Mouse (Mus musculus): Measurements from ENCODE around the gene Mras.

DNA sequence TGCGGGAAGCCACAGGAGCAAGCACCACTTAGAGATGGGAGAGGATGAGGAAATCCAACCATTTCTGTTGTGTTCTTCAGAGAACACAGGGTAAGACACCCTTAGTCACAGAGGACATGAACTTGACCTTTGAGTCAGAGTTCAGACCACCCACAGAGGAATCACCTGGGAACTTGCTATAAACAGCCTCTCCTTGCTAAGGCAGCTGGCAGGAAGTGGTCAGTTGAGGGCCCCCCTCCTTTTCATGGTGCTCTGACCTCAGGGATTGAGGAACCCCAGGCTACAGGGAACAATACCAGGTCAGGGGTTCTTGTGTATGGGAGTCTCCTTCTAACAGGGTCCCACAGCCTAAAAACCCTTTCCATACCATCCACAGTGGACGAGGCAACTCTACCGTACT, 20.4 kb downstream of the Mras start:
- no peak for TF ChIP-seq CTCF (IDR thresholded peaks at IDR 0.05)
- no peak for TF ChIP-seq EP300 (IDR thresholded peaks at IDR 0.05)
